Mouse (Mus musculus) liver, embryonic 15.5 days (tissue): Measurements from ENCODE around the gene Fam117b. TPM values are rescaled to one million over a fixed set of nuclear protein-coding genes. Genes with fewer than 3 reads are reported as not detected.

Experiments used
- ATAC-seq: fragments of 200-750 bp; cut with Nextera tagmentation; 2 replicates; pipeline ENCODE4 v1.8.0; 2017; ENCODE audit warnings: moderate number of reproducible peaks, mild to moderate bottlenecking, moderate library complexity; ENCODE audit not compliant: insufficient read depth
- H3K27ac ChIP-seq: fragments of 300-500 bp; sonication (generic); replicated peaks from 2 replicates; pipeline ENCODE4 v1.5.1; 2015; ENCODE audit warnings: mild to moderate bottlenecking, inconsistent platforms
- H3K27me3 ChIP-seq: fragments of 300-500 bp; sonication (generic); 2 replicates; pipeline ENCODE4 v1.6.1; 2015; ENCODE audit warnings: mild to moderate bottlenecking, inconsistent platforms
- H3K36me3 ChIP-seq: fragments of 300-500 bp; sonication (generic); replicated peaks from 2 replicates; pipeline ENCODE4 v1.6.1; 2015; ENCODE audit warnings: moderate library complexity, mild to moderate bottlenecking, inconsistent platforms
- H3K4me1 ChIP-seq: fragments of 300-500 bp; sonication (generic); replicated peaks from 2 replicates; pipeline ENCODE4 v1.6.1; 2015; ENCODE audit warnings: inconsistent platforms
- H3K4me2 ChIP-seq: fragments of 300-500 bp; sonication (generic); 2 replicates; pipeline ENCODE4 v1.6.1; 2015; ENCODE audit warnings: moderate library complexity, mild to moderate bottlenecking, inconsistent platforms
- H3K4me3 ChIP-seq: fragments of 300-500 bp; sonication (generic); replicated peaks from 2 replicates; pipeline ENCODE4 v1.5.1; 2015; ENCODE audit warnings: mild to moderate bottlenecking, inconsistent platforms
- H3K9ac ChIP-seq: fragments of 300-500 bp; sonication (generic); 2 replicates; pipeline ENCODE4 v1.6.1; 2015; ENCODE audit warnings: moderate library complexity, mild to moderate bottlenecking, inconsistent platforms
- H3K9me3 ChIP-seq: fragments of 300-500 bp; sonication (generic); replicated peaks from 2 replicates; pipeline ENCODE4 v1.6.1; 2016; ENCODE audit warnings: inconsistent platforms
- WGBS: fragments of 180-500 bp; shearing (Covaris S2); methylation state at CpG from one replicate; pipeline ENCODE4 v1.1.7; 2015; ENCODE audit warnings: mixed read lengths; ENCODE audit not compliant: insufficient replicate concordance; 5-methylcytosine and 5-hydroxymethylcytosine counted together
- polyA plus RNA-seq: library from polyadenylated mRNA; unstranded; fragments of >200 nt; fragmentation: Nextera tagmentation; extraction: Ambion mirVana; gene quantifications from 2 replicates; pipeline ENCODE4 v1.2.1, GENCODE M21; 2015

Fam117b gene
- polyA plus RNA-seq, 1 experiment from 2014 or later = 1.9 TPM

DNA sequence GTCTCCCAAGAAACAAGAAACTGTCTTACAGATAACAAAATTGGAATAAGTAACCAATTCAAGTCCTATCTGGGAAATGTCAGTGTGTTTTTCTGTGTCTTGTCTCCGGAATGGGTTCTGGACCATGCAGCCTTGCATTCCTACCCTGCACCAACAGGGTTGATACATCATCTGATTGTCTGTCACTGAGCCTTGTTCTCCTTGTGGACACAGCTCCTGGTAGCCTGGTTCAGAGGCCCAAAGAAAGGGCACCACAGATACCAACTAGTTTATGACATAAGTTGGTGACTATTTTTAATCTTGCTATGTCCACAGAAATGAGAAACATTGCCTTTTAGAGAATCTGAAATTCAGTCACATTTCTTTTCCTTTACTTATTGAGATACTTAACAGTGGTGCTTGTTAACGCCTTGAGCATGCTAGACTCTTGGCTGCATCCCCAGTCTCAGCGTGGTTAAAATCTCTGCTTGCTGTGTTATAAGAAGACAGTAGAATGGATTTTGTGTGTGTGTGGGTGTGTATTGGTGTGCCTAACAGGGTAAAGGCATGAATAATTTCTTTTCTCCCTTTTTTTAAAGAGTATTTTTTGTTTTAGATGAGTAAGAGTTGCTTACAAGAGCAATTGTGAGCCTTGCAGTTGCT lies 74.7 kb downstream of the Fam117b start:
- Histone ChIP-seq H3K36me3 (0 out of 2 replicates have a peak, but pooled peaks cover 6% of the 10 kb centered on the region), H3K27ac (no peak overlapping the region), H3K27me3 (no peaks in the 10 kb centered on the region), H3K4me3 (no peak overlapping the region), H3K4me1 (no peaks in the 10 kb centered on the region), H3K9me3 (no peaks in the 10 kb centered on the region), H3K4me2 (no peak overlapping the region), H3K9ac (no peak overlapping the region)
- 78% methylated on average over 3 of the region's 3 CpGs for WGBS
- ATAC-seq = no peak

DNA sequence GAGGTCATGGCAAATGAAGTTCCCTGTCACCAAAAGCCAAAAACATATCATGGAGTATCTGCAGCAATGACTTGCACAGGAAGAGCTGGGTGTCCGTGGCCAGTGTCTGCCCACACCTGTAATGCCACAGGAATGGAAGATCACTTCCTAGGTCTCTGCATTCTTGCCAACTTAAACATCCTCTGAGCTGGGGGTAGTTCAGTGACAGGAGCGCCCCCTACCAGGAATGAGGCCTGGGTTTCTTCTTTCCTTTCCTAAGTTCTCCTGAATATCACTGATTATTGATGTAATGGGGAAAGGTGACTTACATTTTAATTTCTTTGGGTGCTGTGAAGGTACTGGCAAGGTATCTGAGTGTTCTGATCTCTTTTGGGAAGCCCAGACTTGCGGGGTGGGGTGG lies 82.8 kb downstream of the Fam117b start:
- no peaks in the 10 kb centered on the region for H3K36me3 ChIP-seq
- H3K4me3 ChIP-seq = no peak overlapping the region
- no peak for ATAC-seq
- no peak overlapping the region for H3K9ac ChIP-seq
- H3K27me3 ChIP-seq = no peaks in the 10 kb centered on the region
- peaks cover 3% of the 10 kb centered on the region; the same call in 1 of the 2 replicates for H3K4me1 ChIP-seq
- no peak overlapping the region for H3K4me2 ChIP-seq
- 34% methylated on average over 3 of the region's 3 CpGs for WGBS
- H3K9me3 ChIP-seq = no peaks in the 10 kb centered on the region
- H3K27ac ChIP-seq = no peak overlapping the region

DNA sequence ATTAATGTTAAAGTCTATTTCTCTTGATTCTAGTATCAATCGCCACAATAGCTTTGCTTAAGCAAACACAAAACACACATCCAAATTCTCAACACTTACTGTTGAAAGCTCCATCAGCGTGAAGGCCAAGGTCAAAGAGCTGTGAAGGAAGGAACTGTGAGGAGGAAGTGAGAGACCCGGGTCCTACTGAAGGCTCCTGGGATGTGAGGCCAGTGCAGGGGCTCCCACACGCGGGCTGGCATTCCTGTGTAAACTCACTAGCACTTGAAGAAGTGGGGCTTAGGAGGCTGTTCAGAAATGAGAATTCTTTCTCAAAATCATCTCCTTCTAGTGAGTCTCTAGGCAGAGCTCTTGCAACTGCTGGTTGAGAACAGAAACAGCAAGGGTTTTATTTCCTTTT lies 84.5 kb downstream of the Fam117b start:
- no peak for ATAC-seq
- H3K9me3 ChIP-seq = no peaks in the 10 kb centered on the region
- 27% methylated on average over 5 of the region's 5 CpGs for WGBS

DNA sequence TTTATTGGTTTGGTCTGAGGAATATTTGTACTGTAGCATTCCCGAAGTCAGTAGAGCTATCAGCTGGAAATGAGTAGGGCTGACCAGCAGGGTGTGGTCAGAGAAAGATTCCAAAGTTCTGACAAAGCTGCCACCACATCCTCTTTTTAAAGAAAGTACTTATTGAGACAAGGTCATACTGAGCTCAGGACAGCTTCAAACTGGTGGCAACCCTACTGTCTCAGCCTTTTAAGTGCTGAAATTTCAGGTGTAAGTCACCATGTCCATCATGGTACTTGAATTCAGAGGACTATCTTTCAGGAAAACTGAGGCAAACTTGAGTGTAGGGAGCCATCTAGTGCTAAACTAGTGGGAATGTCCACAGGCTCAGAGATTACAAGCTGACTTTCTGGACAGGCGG lies 87.5 kb downstream of the Fam117b start:
- Histone ChIP-seq H3K9ac (no peak overlapping the region), H3K4me2 (no peak overlapping the region), H3K4me1 (peaks cover 3% of the 10 kb centered on the region; the same call in 1 of the 2 replicates), H3K36me3 (no peaks in the 10 kb centered on the region), H3K27me3 (no peaks in the 10 kb centered on the region), H3K9me3 (no peaks in the 10 kb centered on the region), H3K27ac (no peak overlapping the region), H3K4me3 (no peak overlapping the region)
- no peak for ATAC-seq
- WGBS = 15% methylated on average over 2 of the region's 2 CpGs

More for the DNA sequence above, 84.5 kb downstream of the Fam117b start:
- no peak overlapping the region for H3K27ac ChIP-seq
- H3K27me3 ChIP-seq = no peaks in the 10 kb centered on the region
- H3K4me3 ChIP-seq = no peak overlapping the region
- peaks cover 3% of the 10 kb centered on the region; the same call in 1 of the 2 replicates for H3K4me1 ChIP-seq
- H3K9ac ChIP-seq = no peak overlapping the region
- no peaks in the 10 kb centered on the region for H3K36me3 ChIP-seq
- H3K4me2 ChIP-seq = no peak overlapping the region

DNA sequence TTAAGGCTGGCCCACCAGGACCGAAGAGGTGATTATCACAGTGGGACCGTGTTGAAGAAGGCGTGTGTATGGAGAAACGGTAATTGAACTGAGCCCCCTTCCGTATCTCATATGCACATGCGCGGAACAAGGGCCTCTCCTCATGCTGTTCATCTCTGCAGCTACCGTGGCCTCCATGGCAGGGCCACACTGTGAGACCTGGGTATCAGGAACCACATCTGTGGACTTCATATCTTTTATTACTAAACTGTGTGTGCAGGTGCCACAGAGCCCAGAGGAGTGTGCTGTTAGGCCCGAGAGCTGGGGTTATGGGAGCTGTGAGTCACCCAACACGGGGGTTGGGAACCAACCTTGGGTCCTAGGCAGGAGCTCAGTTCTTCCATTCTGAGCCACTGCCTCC lies 94.5 kb downstream of the Fam117b start:
- no peaks in the 10 kb centered on the region for H3K27me3 ChIP-seq
- H3K36me3 ChIP-seq = no peaks in the 10 kb centered on the region
- no peak overlapping the region for H3K4me2 ChIP-seq
- peak; percentile 74 for ATAC-seq
- H3K27ac ChIP-seq = no peak overlapping the region
- WGBS = 38% methylated on average over 10 of the region's 10 CpGs
- no peak overlapping the region for H3K9ac ChIP-seq
- no peaks in the 10 kb centered on the region for H3K9me3 ChIP-seq
- H3K4me3 ChIP-seq = no peak overlapping the region
- H3K4me1 ChIP-seq = peaks cover 6% of the 10 kb centered on the region; the same call in 1 of the 2 replicates

DNA sequence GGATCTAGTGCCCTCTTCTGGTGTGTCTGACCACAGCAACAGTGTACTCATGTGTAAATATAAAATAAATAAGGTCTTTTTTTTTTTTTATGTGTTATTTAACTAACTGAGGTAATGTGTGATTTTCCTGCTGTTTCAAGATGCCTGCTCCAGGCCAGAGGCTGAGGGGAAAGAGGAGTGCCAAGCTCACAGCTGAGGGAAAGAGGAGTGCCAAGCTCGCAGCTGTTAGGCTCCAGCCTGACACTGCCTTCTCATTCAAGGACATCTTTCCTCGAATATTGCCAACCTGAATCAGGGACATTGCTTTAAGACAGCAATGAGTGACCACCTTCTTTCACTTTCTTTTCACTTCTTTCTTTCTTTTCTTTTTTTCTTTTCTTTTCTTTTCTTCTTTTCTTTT lies 95.9 kb downstream of the Fam117b start:
- no peak overlapping the region for H3K4me2 ChIP-seq
- no peaks in the 10 kb centered on the region for H3K36me3 ChIP-seq
- no peaks in the 10 kb centered on the region for H3K27me3 ChIP-seq
- no peaks in the 10 kb centered on the region for H3K9me3 ChIP-seq
- WGBS = 77% methylated on average over 2 of the region's 2 CpGs
- H3K9ac ChIP-seq = no peak overlapping the region
- no peak overlapping the region for H3K27ac ChIP-seq
- peaks cover 6% of the 10 kb centered on the region; the same call in 1 of the 2 replicates for H3K4me1 ChIP-seq
- no peak overlapping the region for H3K4me3 ChIP-seq
- no peak for ATAC-seq

DNA sequence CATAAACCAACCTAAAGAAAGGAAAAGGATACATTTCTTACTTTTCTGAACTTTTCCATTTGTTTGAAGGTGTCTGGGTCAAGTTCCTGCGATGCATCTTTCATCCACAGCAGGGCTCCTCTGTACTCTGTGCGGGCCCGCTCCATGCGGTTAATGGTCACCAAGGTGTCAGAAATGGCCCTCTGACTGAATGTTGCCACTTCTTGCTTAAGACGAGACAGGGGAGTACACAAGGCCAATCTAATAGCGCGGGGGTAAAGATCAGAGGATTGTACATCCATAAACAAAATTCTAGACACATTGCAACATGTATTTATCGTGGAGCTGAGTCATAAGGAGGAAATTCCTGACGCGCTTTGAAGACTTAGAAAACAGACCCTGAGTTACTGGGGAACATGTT lies 101.0 kb downstream of the Fam117b start:
- no peak for ATAC-seq
- no peaks in the 10 kb centered on the region for H3K9me3 ChIP-seq
- H3K9ac ChIP-seq = no peak overlapping the region
- H3K36me3 ChIP-seq = no peaks in the 10 kb centered on the region
- H3K27ac ChIP-seq = no peak overlapping the region
- H3K4me2 ChIP-seq = no peak overlapping the region
- peaks cover 16% of the 10 kb centered on the region for H3K4me1 ChIP-seq
- H3K27me3 ChIP-seq = no peaks in the 10 kb centered on the region
- no peak overlapping the region for H3K4me3 ChIP-seq
- WGBS = 84% methylated on average over 10 of the region's 10 CpGs

DNA sequence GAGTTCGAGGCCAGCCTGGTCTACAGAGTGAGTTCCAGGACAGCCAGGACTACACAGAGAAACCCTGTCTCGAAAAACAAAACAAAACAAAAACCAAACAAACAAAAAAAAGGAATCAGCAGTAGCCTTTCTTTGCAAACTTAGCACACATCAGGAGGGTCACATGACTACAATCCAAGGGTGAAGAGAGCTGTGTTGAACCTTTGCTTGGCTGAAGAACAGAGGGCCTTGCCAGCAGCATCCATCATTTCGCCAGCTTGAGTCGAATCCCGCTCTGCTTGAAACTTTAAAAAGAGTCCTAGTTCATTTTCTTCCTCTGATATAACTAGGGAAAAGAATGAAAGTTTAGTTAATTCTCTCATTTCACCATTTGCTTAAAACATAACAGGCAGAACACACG lies 102.7 kb downstream of the Fam117b start:
- Histone ChIP-seq H3K4me3 (no peak overlapping the region), H3K9ac (no peak overlapping the region), H3K36me3 (no peaks in the 10 kb centered on the region), H3K27me3 (no peaks in the 10 kb centered on the region), H3K4me2 (no peak overlapping the region), H3K4me1 (peaks cover 16% of the 10 kb centered on the region), H3K9me3 (no peaks in the 10 kb centered on the region), H3K27ac (no peak overlapping the region)
- 68% methylated on average over 6 of the region's 6 CpGs for WGBS
- ATAC-seq = no peak

DNA sequence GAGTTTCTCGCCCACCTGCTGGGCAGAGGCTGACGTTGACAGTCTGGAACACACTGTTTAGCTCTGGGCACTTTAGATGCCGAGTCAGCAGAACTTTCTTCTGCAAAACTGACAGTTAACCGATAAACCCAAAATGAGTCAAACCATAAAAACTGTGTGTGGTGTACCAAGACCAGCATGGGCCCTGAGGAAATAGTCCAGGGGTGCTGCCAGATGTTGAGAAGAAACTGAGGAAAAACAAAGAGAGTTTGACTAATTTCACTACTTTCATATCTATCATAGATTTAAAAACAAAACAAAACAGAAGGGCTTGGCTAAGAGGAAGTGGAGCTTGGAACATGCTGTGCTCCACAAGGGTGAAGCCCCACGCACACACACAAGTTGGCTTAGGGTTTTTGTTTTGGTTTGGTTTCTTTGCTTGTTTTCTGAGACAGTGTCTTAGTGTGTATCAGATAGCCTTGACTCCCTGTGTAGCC lies 103.4 kb downstream of the Fam117b start:
- Histone ChIP-seq H3K4me3 (no peak overlapping the region), H3K36me3 (no peaks in the 10 kb centered on the region), H3K4me2 (peak overlapping the region; percentile 15; the same call in 1 of the 2 replicates), H3K27ac (peak overlapping the region; percentile 45; the same call in 1 of the 2 replicates), H3K27me3 (no peaks in the 10 kb centered on the region), H3K4me1 (peaks cover 16% of the 10 kb centered on the region), H3K9ac (no peak overlapping the region), H3K9me3 (no peaks in the 10 kb centered on the region)
- WGBS = 17% methylated on average over 5 of the region's 5 CpGs
- peak; percentile 42; the same call in 1 of the 2 replicates for ATAC-seq

DNA sequence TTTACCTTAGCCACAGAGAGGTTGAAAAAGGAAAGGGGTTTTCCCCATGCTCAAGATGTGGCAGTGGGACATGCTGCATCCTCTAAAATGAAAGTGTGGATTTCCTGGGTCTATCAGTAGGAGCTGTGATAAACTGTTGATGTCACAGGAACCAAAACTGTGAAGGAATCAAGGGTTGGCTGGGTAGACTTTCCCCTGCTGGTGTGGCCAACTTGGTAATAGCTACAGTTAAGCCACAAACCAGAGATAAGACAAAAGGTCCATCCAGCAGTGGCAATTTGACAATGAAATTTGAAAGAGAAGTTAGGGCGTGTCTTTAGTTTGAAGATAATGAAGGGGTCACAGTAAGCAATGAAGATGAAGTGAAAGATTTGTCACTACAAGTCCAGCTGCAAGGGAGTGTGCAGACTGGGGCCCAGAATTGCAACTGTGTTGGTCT lies 104.2 kb downstream of the Fam117b start:
- Histone ChIP-seq H3K9ac (no peak overlapping the region), H3K36me3 (no peaks in the 10 kb centered on the region), H3K4me1 (peaks cover 16% of the 10 kb centered on the region), H3K27ac (no peak overlapping the region), H3K4me3 (no peak overlapping the region), H3K4me2 (no peak overlapping the region; the same call in 1 of the 2 replicates), H3K27me3 (no peaks in the 10 kb centered on the region), H3K9me3 (no peaks in the 10 kb centered on the region)
- 0 out of 2 replicates have a peak, but pooled peaks have one; percentile 31 for ATAC-seq
- 20% methylated on average over 1 of the region's 1 CpGs for WGBS
